Mouse (Mus musculus): ENCODE results near the gene Stard10.

GRCm38 (mm10) chr7:101327786-101328185 is 10.9 kb downstream of the Stard10 start:
- TF ChIP-seq POLR2A (IDR thresholded peaks at IDR 0.05; ENCODE audit: control insufficient read depth, low read depth, low read length) = no peak
- TF ChIP-seq CTCF (IDR thresholded peaks at IDR 0.05; ENCODE audit: control insufficient read depth, insufficient read depth, insufficient replicate concordance, low read depth, low read length) = no peak
